Mouse (Mus musculus) MEL (cell line): ENCODE data around the gene H2al1m. TPM values are rescaled to one million over a fixed set of nuclear protein-coding genes. Genes with fewer than 3 reads are reported as not detected.

ENCODE experiments used
- DNase-seq: peaks from one replicate; pipeline ENCODE4 v3.0.0; 2011; ENCODE audit warnings: low read depth, low spot score
- H3K27ac ChIP-seq: 2 replicates; pipeline ENCODE4 v1.5.1; 2012; ENCODE audit warnings: low read depth, mild to moderate bottlenecking, control low read depth, low read length, moderate library complexity; ENCODE audit not compliant: control insufficient read depth
- H3K27me3 ChIP-seq, 2 experiments: fragments of 150-350 bp in 1 of 2; sonication (generic) in 1 of 2; 2 replicates each; pipeline ENCODE4 v1.6.1; 2012; ENCODE audit warnings: low read length in 2 of 2, mild to moderate bottlenecking in 2 of 2, improper control_type of control experiment in 1 of 2, moderate library complexity in 1 of 2; ENCODE audit not compliant: insufficient read depth in 2 of 2, control insufficient read depth in 1 of 2
- H3K36me3 ChIP-seq, 2 experiments: 2 replicates each; pipeline ENCODE4 v1.6.1; 2012 to 2014; ENCODE audit warnings: low read length in 2 of 2, improper control_type of control experiment in 1 of 2, inconsistent platforms in 1 of 2, mild to moderate bottlenecking in 1 of 2; ENCODE audit not compliant: insufficient read depth in 2 of 2, control insufficient read depth in 1 of 2
- H3K4me1 ChIP-seq, 2 experiments: fragments of 150-350 bp in 1 of 2; sonication (generic) in 1 of 2; 2 replicates each; pipeline ENCODE4 v1.6.1; 2012; ENCODE audit warnings: low read length in 2 of 2, improper control_type of control experiment in 1 of 2, mild to moderate bottlenecking in 1 of 2; ENCODE audit not compliant: insufficient read depth in 2 of 2, control insufficient read depth in 1 of 2
- H3K4me3 ChIP-seq, 2 experiments: fragments of 150-350 bp in 1 of 2; sonication (generic) in 1 of 2; 2 replicates each; pipeline ENCODE4 v1.5.1; 2012; ENCODE audit warnings: low read depth in 2 of 2, low read length in 2 of 2, mild to moderate bottlenecking in 2 of 2, moderate library complexity in 2 of 2, control low read depth in 1 of 2, improper control_type of control experiment in 1 of 2; ENCODE audit not compliant: control insufficient read depth in 1 of 2, insufficient read depth in 1 of 2
- H3K79me2 ChIP-seq: 2 replicates; pipeline ENCODE4 v1.6.1; 2012; ENCODE audit warnings: mild to moderate bottlenecking, low read length, moderate library complexity; ENCODE audit not compliant: control insufficient read depth, poor library complexity, insufficient read depth
- H3K9ac ChIP-seq: 2 replicates; pipeline ENCODE4 v1.6.1; 2012; ENCODE audit warnings: low read depth, mild to moderate bottlenecking, control low read depth, low read length, moderate library complexity; ENCODE audit not compliant: control insufficient read depth, poor library complexity, severe bottlenecking
- H3K9me3 ChIP-seq: fragments of 150-350 bp; sonication (generic); replicated peaks from 2 replicates; pipeline ENCODE4 v1.6.1; 2012; ENCODE audit warnings: mild to moderate bottlenecking, low read length, improper control_type of control experiment, moderate library complexity; ENCODE audit not compliant: insufficient read depth
- BHLHE40 ChIP-seq: IDR thresholded peaks from 2 replicates; pipeline ENCODE4 v1.6.1; 2012; ENCODE audit warnings: low read depth, mild to moderate bottlenecking, inconsistent platforms, low read length, improper control_type of control experiment, borderline replicate concordance
- CHD2 ChIP-seq: IDR thresholded peaks from 2 replicates; pipeline ENCODE4 v1.6.1; 2011; ENCODE audit warnings: low read length, improper control_type of control experiment
- E2F4 ChIP-seq: IDR thresholded peaks from 2 replicates; pipeline ENCODE4 v1.6.1; 2011; ENCODE audit warnings: low read depth, low read length, improper control_type of control experiment, borderline replicate concordance
- KAT2A ChIP-seq: conservative IDR thresholded peaks from 2 replicates; pipeline ENCODE4 v1.6.1; 2012; ENCODE audit warnings: low read depth, low read length, improper control_type of control experiment, inconsistent platforms
- MXI1 ChIP-seq: IDR thresholded peaks from 2 replicates; pipeline ENCODE4 v1.6.1; 2011; ENCODE audit warnings: mild to moderate bottlenecking, low read depth, low read length, improper control_type of control experiment
- MYB ChIP-seq: IDR thresholded peaks from 2 replicates; pipeline ENCODE4 v1.6.1; 2011; ENCODE audit warnings: mild to moderate bottlenecking, low read depth, low read length, improper control_type of control experiment
- POLR2AphosphoS2 ChIP-seq: IDR thresholded peaks from 2 replicates; pipeline ENCODE4 v1.6.1; 2011; ENCODE audit warnings: low read length, improper control_type of control experiment
- RAD21 ChIP-seq: IDR thresholded peaks from 2 replicates; pipeline ENCODE4 v1.6.1; 2011; ENCODE audit warnings: mild to moderate bottlenecking, low read depth, low read length, improper control_type of control experiment
- RCOR1 ChIP-seq: IDR thresholded peaks from 2 replicates; pipeline ENCODE4 v1.6.1; 2012; ENCODE audit warnings: low read depth, mild to moderate bottlenecking, inconsistent platforms, low read length, improper control_type of control experiment
- SMC3 ChIP-seq: IDR thresholded peaks from 2 replicates; pipeline ENCODE4 v1.6.1; 2011; ENCODE audit warnings: low read depth, low read length, improper control_type of control experiment
- TBP ChIP-seq: IDR thresholded peaks from 2 replicates; pipeline ENCODE4 v1.8.0; 2011; ENCODE audit warnings: low read depth, low read length, improper control_type of control experiment
- ZMIZ1 ChIP-seq: IDR thresholded peaks from 2 replicates; pipeline ENCODE4 v1.6.1; 2012; ENCODE audit warnings: low read depth, mild to moderate bottlenecking, inconsistent platforms, low read length, improper control_type of control experiment, moderate library complexity
- polyA plus RNA-seq, 2 experiments: library from polyadenylated mRNA; stranded (reverse) in 1 of 2; unstranded in 1 of 2; fragments of >175 nt in 1 of 2; fragments of >200 nt in 1 of 2; gene quantifications; 2 replicates each; pipeline versions ENCODE4 v1.2.1 to v1.2.4; 2012; ENCODE audit warnings: low replicate concordance in 2 of 2, low read depth in 1 of 2; ENCODE audit not compliant: insufficient read length in 2 of 2, insufficient read depth in 1 of 2, missing spikeins in 1 of 2
- total RNA-seq: library from RNA; depleted of rRNA; stranded (reverse); fragments of 300-350 nt; gene quantifications from 2 replicates; pipeline ENCODE4 v1.2.3, GENCODE M21; 2012

H2al1m gene
- total and polyA plus RNA-seq, 3 experiments, result 0.85 to 3.5 TPM; not detected in 1

- Histone ChIP-seq H3K27me3 (no peaks in the 10 kb centered on the region), H3K9me3 (no peaks in the 10 kb centered on the region), H3K36me3 (peaks cover 0 to 27% of the 10 kb centered on the region in 2 experiments; a peak in 2 of 4 replicates), H3K4me1 (peaks cover 12 to 18% of the 10 kb centered on the region in 2 experiments), H3K27ac (no peak overlapping the region), H3K4me3 (no peak overlapping the region), H3K9ac (no peak overlapping the region), H3K79me2 (no peaks in the 10 kb centered on the region)
- TF ChIP-seq SMC3 (no peak), KAT2A (no peak), ZMIZ1 (no peak), RCOR1 (peak; percentile 33; the same call in 1 of the 2 replicates), TBP (peak; percentile 89)
- peak; percentile 71 for DNase-seq
These were observed 24.3 kb upstream of the H2al1m start for GRCm38 (mm10) chrX:9259267-9259666.

GRCm38 (mm10) chrX:9271112-9271511 lies 12.5 kb upstream of the H2al1m start:
- TF ChIP-seq RAD21 (no peak), CHD2 (no peak), BHLHE40 (no peak), E2F4 (no peak), MYB (no peak), POLR2AphosphoS2 (no peak)
- TF ChIP-seq, all 39 proteins: peak for 0
- Histone ChIP-seq H3K27me3 (no peaks in the 10 kb centered on the region), H3K9ac (no peak overlapping the region; the same call in 1 of the 2 replicates), H3K27ac (no peak overlapping the region), H3K4me1 (peaks cover 9 to 15% of the 10 kb centered on the region in 2 experiments; a peak in 3 of 4 replicates), H3K4me3 (no peak overlapping the region; a peak in 2 of 4 replicates), H3K79me2 (peaks cover 28% of the 10 kb centered on the region), H3K36me3 (peaks cover 0 to 18% of the 10 kb centered on the region in 2 experiments; a peak in 3 of 4 replicates), H3K9me3 (no peaks in the 10 kb centered on the region)
- no peak for DNase-seq

- Histone ChIP-seq H3K4me3 (peak overlapping the region; percentile 69 to 79), H3K9me3 (no peaks in the 10 kb centered on the region), H3K79me2 (peaks cover 36% of the 10 kb centered on the region), H3K4me1 (peaks cover 10 to 15% of the 10 kb centered on the region in 2 experiments; a peak in 3 of 4 replicates), H3K27ac (peak overlapping the region; percentile 84), H3K36me3 (peaks cover 0 to 24% of the 10 kb centered on the region in 2 experiments; a peak in 3 of 4 replicates), H3K9ac (peak overlapping the region; percentile 92), H3K27me3 (no peaks in the 10 kb centered on the region)
- no peak for DNase-seq
- no peak for TF ChIP-seq MXI1
- TF ChIP-seq TBP, result peak; percentile 44; the same call in 1 of the 2 replicates
- TF ChIP-seq, all 39 proteins: peak for 1
These were observed 11.6 kb upstream of the H2al1m start for GRCm38 (mm10) chrX:9271947-9272459.
